Mouse (Mus musculus): Measurements from ENCODE around the gene G6pc2. TPM values are rescaled to one million over a fixed set of nuclear protein-coding genes. Genes with fewer than 3 reads are reported as not detected.
A peak's percentile ranks its signal among the peaks of the same experiment; 100 is the strongest.

The G6pc2 gene
- total RNA-seq, 1 experiment from 2014 or later = not detected

- DNase-seq = no peak
Measured at GRCm38 (mm10) chr2:69244924-69245323, 34.1 kb downstream of the G6pc2 start.

- DNase-seq = no peak
Measured at GRCm38 (mm10) chr2:69247081-69247480, 36.2 kb downstream of the G6pc2 start.

- DNase-seq = no peak
Measured at GRCm38 (mm10) chr2:69248221-69248755, 37.4 kb downstream of the G6pc2 start.

- DNase-seq = no peak
Measured at GRCm38 (mm10) chr2:69264069-69264618, 53.3 kb downstream of the G6pc2 start.

- peak; percentile 29 for DNase-seq
Measured at GRCm38 (mm10) chr2:69275875-69276274, 65.0 kb downstream of the G6pc2 start.

Other genes starting within 250 kb of the G6pc2 start
- 10.5 and 11.4 TPM in 2 replicates for gene Nostrin, start 75.3 kb upstream of the G6pc2 start, total RNA-seq (2021)
- 12.3 and 15.6 TPM in 2 replicates for gene Spc25, start 4.9 kb upstream of the G6pc2 start, total RNA-seq (2021)
- gene Abcb11, start 131.5 kb downstream of the G6pc2 start, total RNA-seq (2021) = 0.86 and 29.4 TPM in 2 replicates
- 5.0 and 11.0 TPM in 2 replicates for gene Dhrs9, start 169.4 kb downstream of the G6pc2 start, total RNA-seq (2021)

All from adrenal gland, postnatal 14 days (tissue).